24 mouse cellular contexts compared by ENCODE assay signal in genomic region chr7:132439916-132440315, GRCm38 (mm10).
A peak's percentile ranks its signal among the peaks of the same experiment; 100 is the strongest.
DNase-seq lines count a peak whose midpoint lies in the region; ATAC-seq lines count a peak whose summit lies in the region.
"Had no signal": no experiment of that assay in that cellular context is flagged by ENCODE, and none has a peak within 500 bp of the region (broad histone marks: within the 10 kb centered on the region; RNA-seq: fewer than 3 reads in every experiment).

No protein-coding gene starts in this region.

- H3K9ac ChIP-seq in heart, embryonic 12.5 days: no peak overlapping the region
- H3K9ac ChIP-seq in hindbrain, embryonic 11.5 days (ENCODE audit: low read depth, low read length): no peak overlapping the region
- H3K9ac ChIP-seq: embryonic facial prominence, embryonic 12.5 days; forebrain, embryonic 13.5 days had no signal

- no peak overlapping the region for H3K4me3 ChIP-seq in heart, embryonic 12.5 days
- H3K4me3 ChIP-seq in hindbrain, embryonic 10.5 days: no peak overlapping the region
- H3K4me3 ChIP-seq in hindbrain, embryonic 11.5 days (ENCODE audit: low read depth, low read length): no peak overlapping the region
- H3K4me3 ChIP-seq: embryonic facial prominence, embryonic 10.5 days; embryonic facial prominence, embryonic 12.5 days; forebrain, embryonic 13.5 days had no signal

- 0 out of 2 replicates have a peak, but pooled peaks cover 4% of the 10 kb centered on the region for H3K27me3 ChIP-seq in heart, embryonic 12.5 days (replicated peaks)
- no peaks in the 10 kb centered on the region for H3K27me3 ChIP-seq in hindbrain, embryonic 10.5 days (ENCODE audit: insufficient read depth, poor library complexity, severe bottlenecking)
- H3K27me3 ChIP-seq in hindbrain, embryonic 11.5 days (ENCODE audit: control insufficient read depth, insufficient read depth, low read length): no peaks in the 10 kb centered on the region
- H3K27me3 ChIP-seq: embryonic facial prominence, embryonic 12.5 days; forebrain, embryonic 13.5 days; Patski had no signal

- peak; percentile 60 for DNase-seq in gastrocnemius, adult 18-20 months (ENCODE audit: low spot score)
- no peak for DNase-seq in gastrocnemius, postnatal 10 days
- DNase-seq in gastrocnemius, adult 8-10 months (ENCODE audit: low spot score in 2 of 2): peak; percentile 13 to 18
- DNase-seq in gastrocnemius, postnatal 14 days: no peak
- DNase-seq in heart, postnatal 10 days: no peak
- DNase-seq in hindbrain, embryonic 10.5 days (ENCODE audit: low spot score): no peak
- no peak for DNase-seq in hindbrain, embryonic 11.5 days (ENCODE audit: low spot score)
- DNase-seq: adrenal gland, adult 8-10 months; adrenal gland, postnatal 14 days; adrenal gland, postnatal 36 days; B cell, adult 2 months; cerebellum, adult 11-12 months; cerebellum, adult 2 months; cerebellum, adult 9-10 months; cerebellum, postnatal 10 days; cerebellum, postnatal 25 days had no signal

- ATAC-seq in heart, embryonic 12.5 days (ENCODE audit: insufficient number of reproducible peaks, low FRiP score): no peak
- no peak for ATAC-seq in hindbrain, embryonic 11.5 days (ENCODE audit: low FRiP score)
- ATAC-seq: activated CD4-positive, CD25-positive, alpha-beta regulatory T cell, adult 4 months; CD4-positive, CD25-positive, alpha-beta regulatory T cell, adult 4 months; forebrain, embryonic 13.5 days; Patski had no signal

- H3K36me3 ChIP-seq in heart, embryonic 12.5 days: no peaks in the 10 kb centered on the region
- H3K36me3 ChIP-seq in hindbrain, embryonic 10.5 days: no peaks in the 10 kb centered on the region
- no peaks in the 10 kb centered on the region for H3K36me3 ChIP-seq in hindbrain, embryonic 11.5 days (ENCODE audit: control insufficient read depth, insufficient read depth, low read length)
- H3K36me3 ChIP-seq: embryonic facial prominence, embryonic 10.5 days; embryonic facial prominence, embryonic 12.5 days; G1E had no signal

- intact Hi-C loops in gastrocnemius, postnatal 14 days (cut with DNase I; ENCODE audit: low total_unique reads): no loop called here
- intact Hi-C loops in heart, postnatal 10 days (cut with DNase I): no loop called here

- H3K27ac ChIP-seq in heart, embryonic 12.5 days (ENCODE audit: poor library complexity, severe bottlenecking): 0 out of 2 replicates have a peak overlapping the region, but pooled peaks have one; percentile 0
- H3K27ac ChIP-seq in hindbrain, embryonic 10.5 days: 0 out of 2 replicates have a peak overlapping the region, but pooled peaks have one; percentile 12
- H3K27ac ChIP-seq in hindbrain, embryonic 11.5 days (ENCODE audit: low read depth, low read length): no peak overlapping the region
- H3K27ac ChIP-seq: embryonic facial prominence, embryonic 10.5 days; embryonic facial prominence, embryonic 12.5 days; forebrain, embryonic 13.5 days had no signal

- H3K4me2 ChIP-seq in heart, embryonic 12.5 days: no peak overlapping the region
- H3K4me2 ChIP-seq in hindbrain, embryonic 11.5 days (replicated peaks; ENCODE audit: low read depth, low read length): no peak overlapping the region
- H3K4me2 ChIP-seq: embryonic facial prominence, embryonic 12.5 days; forebrain, embryonic 13.5 days had no signal

- H3K4me1 ChIP-seq in heart, embryonic 12.5 days (replicated peaks): peaks cover 15% of the 10 kb centered on the region
- peaks cover 14% of the 10 kb centered on the region for H3K4me1 ChIP-seq in hindbrain, embryonic 10.5 days (replicated peaks)
- no peaks in the 10 kb centered on the region for H3K4me1 ChIP-seq in hindbrain, embryonic 11.5 days (replicated peaks; ENCODE audit: control insufficient read depth, insufficient read depth, low read length)
- H3K4me1 ChIP-seq: forebrain, embryonic 13.5 days had no signal

- H3K9me3 ChIP-seq in heart, embryonic 12.5 days (replicated peaks): peaks cover 5% of the 10 kb centered on the region; the same call in 1 of the 2 replicates
- no peaks in the 10 kb centered on the region for H3K9me3 ChIP-seq in hindbrain, embryonic 10.5 days
- no peaks in the 10 kb centered on the region for H3K9me3 ChIP-seq in hindbrain, embryonic 11.5 days (ENCODE audit: control insufficient read depth, low read length)
- H3K9me3 ChIP-seq: embryonic facial prominence, embryonic 10.5 days; embryonic facial prominence, embryonic 12.5 days; forebrain, embryonic 13.5 days had no signal

- 53% methylated on average over 6 of the region's 6 CpGs for WGBS in heart, embryonic 12.5 days
- WGBS in hindbrain, embryonic 10.5 days: 89% methylated on average over 6 of the region's 6 CpGs
- 94% methylated on average over 6 of the region's 6 CpGs for WGBS in hindbrain, embryonic 11.5 days

Comparison
In these comparisons a context has a peak if more than half of its experiments do, and no peak if none do; other contexts are left out.
1. DNase-seq: peak in gastrocnemius, adult 18-20 months (single experiment) and gastrocnemius, adult 8-10 months (2 of 2); none in gastrocnemius, postnatal 10 days (single experiment), gastrocnemius, postnatal 14 days (single experiment), heart, postnatal 10 days (0 of 2), hindbrain, embryonic 10.5 days (single experiment) and hindbrain, embryonic 11.5 days (single experiment).